Mouse (Mus musculus) liver, adult 2 months (tissue): Measurements from ENCODE around the gene Srebf2. TPM values are rescaled to one million over a fixed set of nuclear protein-coding genes. Genes with fewer than 3 reads are reported as not detected.
A peak's percentile ranks its signal among the peaks of the same experiment; 100 is the strongest.

Source experiments
- DNase-seq: peaks from one replicate; pipeline ENCODE4 v3.0.0-alpha.2; 2011; ENCODE audit warnings: low read depth, low spot score; ENCODE audit errors: extremely low read depth
- H3K27ac ChIP-seq: fragments of 200-500 bp; replicated peaks from 2 replicates; pipeline ENCODE4 v1.5.1; 2012; ENCODE audit warnings: low read depth, mild to moderate bottlenecking, control low read depth, inconsistent platforms, low read length; ENCODE audit not compliant: insufficient read depth
- H3K27me3 ChIP-seq: fragments of 200-500 bp; 2 replicates; pipeline ENCODE4 v1.6.1; 2012; ENCODE audit warnings: mild to moderate bottlenecking, moderate library complexity, low read length, inconsistent platforms; ENCODE audit not compliant: control insufficient read depth, insufficient read depth
- H3K36me3 ChIP-seq: fragments of 200-500 bp; 2 replicates; pipeline ENCODE4 v1.6.1; 2012; ENCODE audit warnings: low read length, inconsistent platforms; ENCODE audit not compliant: control insufficient read depth, insufficient read depth
- H3K4me1 ChIP-seq: fragments of 200-500 bp; 2 replicates; pipeline ENCODE4 v1.6.1; 2011; ENCODE audit warnings: low read length; ENCODE audit not compliant: control insufficient read depth, insufficient read depth
- H3K4me3 ChIP-seq: fragments of 200-500 bp; 2 replicates; pipeline ENCODE4 v1.5.1; 2011; ENCODE audit warnings: low read depth, mild to moderate bottlenecking, control low read depth, low read length, moderate library complexity; ENCODE audit not compliant: insufficient read depth
- H3K79me2 ChIP-seq: fragments of 200-500 bp; 2 replicates; pipeline ENCODE4 v1.6.1; 2012; ENCODE audit warnings: inconsistent platforms, mild to moderate bottlenecking, low read length, moderate library complexity; ENCODE audit not compliant: control insufficient read depth, insufficient read depth
- H3K9ac ChIP-seq: fragments of 200-500 bp; 2 replicates; pipeline ENCODE4 v1.6.1; 2012; ENCODE audit warnings: low read depth, mild to moderate bottlenecking, control low read depth, inconsistent platforms, low read length
- CTCF ChIP-seq: fragments of 200-500 bp; IDR thresholded peaks from 2 replicates; pipeline ENCODE4 v1.5.1; 2011; ENCODE audit warnings: low read depth, low read length, control low read depth
- POLR2A ChIP-seq: fragments of 200-500 bp; IDR thresholded peaks from 2 replicates; pipeline ENCODE4 v1.6.1; 2011; ENCODE audit warnings: low read length, control low read depth; ENCODE audit not compliant: insufficient read depth; ENCODE audit errors: extremely low read depth
- WGBS: fragments of 180-500 bp; shearing (Covaris S2); methylation state at CpG from one replicate; pipeline ENCODE4 v1.1.7; 2018; 5-methylcytosine and 5-hydroxymethylcytosine counted together
- polyA plus RNA-seq: library from polyadenylated mRNA; depleted of rRNA; stranded (reverse); fragments of >200 nt; gene quantifications from 2 replicates; pipeline ENCODE4 v1.2.3, GENCODE M21; 2012
- total RNA-seq: library from RNA; depleted of rRNA; stranded (reverse); fragments of >200 nt; gene quantifications from 2 replicates; pipeline ENCODE4 v1.2.3, GENCODE M21; 2014

The Srebf2 gene
- total and polyA plus RNA-seq, 2 experiments = 16.5 to 66.3 TPM

DNA sequence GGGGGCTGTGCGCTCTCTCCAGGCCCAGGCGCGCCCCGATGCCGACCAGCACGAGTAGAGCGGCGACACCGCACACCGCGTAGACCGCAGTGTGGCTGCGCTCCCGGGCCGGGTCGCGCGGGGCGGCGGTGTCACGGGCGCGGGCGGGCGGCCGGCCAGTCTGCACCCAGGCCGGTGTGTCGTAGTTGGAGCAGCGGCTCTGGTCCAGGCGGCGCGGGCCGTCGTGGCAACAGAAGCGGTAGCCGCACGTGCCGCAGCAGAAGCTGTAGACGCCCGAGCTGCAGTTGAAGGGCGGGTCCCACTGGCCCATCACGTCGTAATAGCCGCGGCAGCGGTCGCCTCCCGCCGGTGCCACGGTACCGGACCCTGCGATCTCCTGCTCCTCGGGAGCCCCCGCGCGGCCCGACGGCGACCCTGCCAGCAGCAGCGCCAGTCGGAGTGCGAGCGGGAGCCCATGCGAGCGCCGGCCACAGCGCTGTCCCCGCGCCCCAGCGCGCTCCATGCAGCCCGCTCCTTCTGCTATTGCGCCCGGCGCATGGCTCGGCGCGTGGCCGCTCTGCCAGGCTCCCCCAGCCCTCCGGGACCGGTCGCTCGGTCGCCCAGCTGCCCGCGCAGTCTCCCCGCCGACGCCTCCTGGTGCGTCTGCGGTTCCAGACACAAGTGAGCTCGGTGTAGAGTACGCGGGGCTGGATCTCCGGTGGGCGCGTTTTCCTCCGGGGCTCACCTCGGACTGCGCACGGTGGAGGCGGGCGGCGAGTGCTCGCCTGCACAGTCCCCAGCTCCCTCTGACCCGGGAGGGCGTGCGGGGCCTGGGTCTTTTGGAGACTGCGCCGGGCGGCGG is 65.2 kb downstream of the Srebf2 start:
- H3K4me1 ChIP-seq = peaks cover under 1% of the 10 kb centered on the region; the same call in 1 of the 2 replicates
- H3K27me3 ChIP-seq = peaks cover 33% of the 10 kb centered on the region
- no peak overlapping the region for H3K27ac ChIP-seq
- WGBS = 1% methylated on average over 111 of the region's 112 CpGs
- no peaks in the 10 kb centered on the region for H3K79me2 ChIP-seq
- peak overlapping the region; percentile 17; the same call in 1 of the 2 replicates for H3K9ac ChIP-seq
- H3K36me3 ChIP-seq = no peaks in the 10 kb centered on the region
- TF ChIP-seq CTCF = no peak
- TF ChIP-seq POLR2A = no peak
- DNase-seq = no peak
- peak overlapping the region; percentile 31; the same call in 1 of the 2 replicates for H3K4me3 ChIP-seq

DNA sequence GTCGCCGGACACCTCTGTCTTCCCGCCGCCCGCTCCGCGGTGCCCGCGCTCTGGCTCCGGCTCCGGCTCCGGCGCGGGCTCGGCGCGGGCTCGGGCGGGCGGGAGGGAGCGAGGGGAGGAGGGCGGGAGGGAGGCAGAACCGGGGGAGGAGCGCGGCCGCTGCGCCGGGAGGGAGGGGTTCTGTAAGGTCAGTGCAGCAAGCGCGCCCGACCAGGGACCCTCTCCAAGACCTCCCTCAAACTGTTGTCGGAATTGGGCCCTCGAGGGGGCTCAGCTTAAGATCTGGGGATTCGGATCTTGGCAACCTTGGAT is 65.7 kb downstream of the Srebf2 start, which contains the start of gene Shisa8:
Shisa8 (minus strand) TSS at position 64 of the 312 bp plus-strand sequence.
- Histone ChIP-seq H3K27me3 (peaks cover 35% of the 10 kb centered on the region), H3K4me3 (peak within 1 kb of the TSS; percentile 31; the same call in 1 of the 2 replicates), H3K4me1 (no peaks in the 10 kb centered on the region; the same call in 1 of the 2 replicates), H3K36me3 (no peaks in the 10 kb centered on the region), H3K9ac (peak within 1 kb of the TSS; percentile 17; the same call in 1 of the 2 replicates), H3K27ac (no peak within 1 kb of the TSS), H3K79me2 (no peaks in the 10 kb centered on the region)
- TF ChIP-seq CTCF (no peak), POLR2A (no peak)
- DNase-seq = no peak
- 0% methylated on average over 11 of the region's 34 CpGs for WGBS

- Histone ChIP-seq H3K9ac (no peak overlapping the region), H3K79me2 (no peaks in the 10 kb centered on the region), H3K27ac (no peak overlapping the region), H3K4me3 (no peak overlapping the region), H3K27me3 (peaks cover 35% of the 10 kb centered on the region), H3K4me1 (no peaks in the 10 kb centered on the region; the same call in 1 of the 2 replicates), H3K36me3 (no peaks in the 10 kb centered on the region)
- 24% methylated on average over 4 of the region's 4 CpGs for WGBS
- TF ChIP-seq CTCF = no peak
- no peak for TF ChIP-seq POLR2A
- DNase-seq = no peak
Observed at GRCm38 (mm10) chr15:82213222-82213621, 66.2 kb downstream of the Srebf2 start.

DNA sequence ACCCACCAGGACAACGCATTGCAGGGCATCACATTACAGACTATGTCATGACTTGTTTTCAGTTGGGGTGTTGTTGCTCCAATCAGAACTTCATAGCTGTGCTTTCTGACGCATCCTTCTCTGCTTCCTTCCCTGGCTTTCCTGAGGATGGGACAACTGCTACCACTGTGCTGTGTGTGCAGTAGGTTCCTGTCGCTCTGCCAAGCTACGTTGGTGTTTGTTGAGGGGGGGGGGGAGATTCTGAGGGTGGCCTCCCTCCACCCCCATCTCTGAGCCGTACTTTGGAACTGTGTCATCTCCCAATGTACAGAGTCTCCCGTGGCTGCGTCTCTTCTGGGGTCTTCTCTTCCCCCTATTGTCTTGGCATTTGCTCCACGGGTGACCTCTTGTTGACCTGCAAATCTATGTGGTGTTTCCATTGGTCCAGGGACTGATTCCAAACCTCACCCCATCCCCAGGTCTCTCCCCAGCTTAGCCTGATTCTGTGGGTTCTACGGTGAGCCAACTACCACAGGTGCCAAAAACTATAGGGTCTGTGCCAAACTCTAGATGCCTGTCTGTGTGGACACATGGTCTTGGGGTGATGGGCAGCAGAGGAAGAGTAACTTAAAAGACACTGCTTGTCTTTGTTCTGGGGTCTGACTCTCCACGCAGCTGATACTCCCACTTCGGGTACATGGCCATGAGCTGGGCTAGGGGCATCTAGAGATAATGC is 68.5 kb downstream of the Srebf2 start:
- Histone ChIP-seq H3K4me3 (no peak overlapping the region), H3K9ac (no peak overlapping the region), H3K79me2 (no peaks in the 10 kb centered on the region), H3K27ac (no peak overlapping the region), H3K4me1 (no peaks in the 10 kb centered on the region; the same call in 1 of the 2 replicates), H3K27me3 (peaks cover 35% of the 10 kb centered on the region), H3K36me3 (no peaks in the 10 kb centered on the region)
- WGBS = 25% methylated on average over 11 of the region's 11 CpGs
- TF ChIP-seq CTCF = no peak
- TF ChIP-seq POLR2A = no peak
- DNase-seq = no peak

DNA sequence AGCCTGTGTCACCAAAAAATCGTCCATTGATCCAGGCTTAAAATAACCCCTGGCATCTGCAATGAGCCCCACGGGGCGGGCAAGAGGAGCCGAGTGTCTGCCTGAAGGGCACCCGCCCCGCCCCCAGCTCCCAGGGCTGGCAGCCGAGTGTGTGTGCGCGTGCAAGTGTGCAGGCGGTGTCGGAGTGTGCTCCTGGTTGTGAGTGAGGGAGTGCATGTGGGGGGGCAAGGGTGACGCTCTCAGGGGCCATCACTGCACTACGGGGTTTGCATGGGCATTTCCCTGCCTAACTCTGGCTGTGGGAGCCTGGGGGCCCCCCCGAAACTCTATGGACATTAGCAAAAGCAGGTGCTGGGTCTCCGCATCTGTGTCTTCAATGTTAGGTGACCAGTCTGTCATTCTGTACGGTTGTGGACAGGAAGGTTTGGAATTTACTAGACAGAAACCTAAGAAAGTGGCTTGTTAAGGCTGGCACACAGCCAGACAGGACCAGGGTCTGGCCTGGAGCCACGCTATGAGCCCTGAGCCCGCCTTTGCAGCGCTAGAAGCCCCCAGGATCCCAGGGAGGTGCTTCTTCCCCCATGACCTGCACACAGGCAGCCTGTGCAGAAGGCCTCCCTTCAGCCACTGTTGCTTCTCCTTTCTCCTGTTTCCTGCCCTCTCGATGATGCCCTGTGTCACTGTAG is 69.3 kb downstream of the Srebf2 start:
- Histone ChIP-seq H3K27ac (no peak overlapping the region), H3K36me3 (no peaks in the 10 kb centered on the region), H3K4me1 (no peaks in the 10 kb centered on the region; the same call in 1 of the 2 replicates), H3K79me2 (no peaks in the 10 kb centered on the region), H3K9ac (no peak overlapping the region), H3K27me3 (peaks cover 32% of the 10 kb centered on the region), H3K4me3 (no peak overlapping the region)
- WGBS = 60% methylated on average over 20 of the region's 20 CpGs
- no peak for TF ChIP-seq POLR2A
- no peak for TF ChIP-seq CTCF
- DNase-seq = no peak
